Mouse (Mus musculus) embryo, embryonic 10.5 days (tissue): ENCODE results near the gene Smyd3.

Experiments used
- DNase-seq: peaks from one replicate; pipeline ENCODE4 v3.0.0-alpha.2; 2015; ENCODE audit warnings: low spot score

Smyd3 gene

DNA sequence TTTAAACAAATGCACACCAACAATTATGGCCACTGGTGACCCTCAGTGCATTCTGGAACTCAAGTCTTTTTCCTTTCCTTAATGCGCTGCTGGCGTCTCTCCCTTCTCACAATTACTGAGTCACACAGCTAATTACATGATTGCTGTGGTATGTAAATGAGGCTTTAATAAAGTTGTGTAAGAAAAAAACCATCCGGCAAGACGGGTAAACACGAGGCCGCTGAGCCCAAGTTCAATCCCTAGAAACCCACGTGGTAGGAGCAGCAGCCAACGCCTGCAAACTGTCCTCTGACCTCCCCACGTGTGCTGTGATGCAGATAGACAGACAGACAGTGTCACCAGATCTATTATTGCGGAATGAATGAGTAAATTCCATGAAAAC lies 58.9 kb downstream of the Smyd3 start:
- no peak for DNase-seq

- peak; percentile 61 for DNase-seq
Measured at GRCm38 (mm10) chr1:179458236-179458986, 59.4 kb downstream of the Smyd3 start.

DNA sequence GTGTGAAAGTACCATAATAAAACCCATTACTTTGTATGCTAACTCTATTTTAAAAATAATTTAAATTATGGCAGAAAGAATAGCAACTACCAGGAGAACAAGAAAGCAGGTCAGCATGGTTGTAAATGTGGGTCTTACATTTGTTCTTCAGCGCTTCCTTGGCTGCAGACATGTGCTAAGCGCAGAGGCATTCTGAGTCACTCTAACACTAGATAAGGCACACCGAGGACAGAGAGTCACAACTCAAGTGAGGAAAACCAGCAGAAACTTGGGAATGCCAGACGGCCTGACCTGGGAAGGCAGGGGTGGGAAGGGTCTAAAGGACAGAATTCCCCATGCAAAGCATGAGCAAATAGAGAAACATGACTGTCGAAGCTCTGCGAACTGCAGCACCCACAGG lies 63.2 kb downstream of the Smyd3 start:
- no peak for DNase-seq

GRCm38 (mm10) chr1:179451211-179451610 lies 66.6 kb downstream of the Smyd3 start:
- peak; percentile 63 for DNase-seq

DNA sequence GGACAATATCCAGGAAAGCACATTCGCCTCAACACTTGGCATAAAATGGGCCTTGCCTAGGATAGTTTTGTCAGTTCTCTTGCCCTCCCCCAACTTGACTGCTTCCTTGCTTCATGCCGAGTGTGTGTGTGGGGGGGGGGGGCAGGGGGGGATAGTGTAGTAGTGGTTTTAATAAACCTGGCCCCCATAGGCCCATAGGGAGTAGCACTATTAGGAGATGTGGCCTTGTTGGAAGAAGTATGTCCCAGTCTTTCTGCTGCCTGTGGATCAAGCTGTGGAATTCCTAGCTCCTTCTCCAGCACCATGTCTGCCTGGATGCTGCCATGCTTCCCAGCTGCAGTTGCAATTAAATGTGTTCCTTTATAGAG lies 71.0 kb downstream of the Smyd3 start:
- no peak for DNase-seq

GRCm38 (mm10) chr1:179446127-179446844 lies 71.6 kb downstream of the Smyd3 start:
- DNase-seq, result peak; percentile 80

- DNase-seq, result no peak
Measured at GRCm38 (mm10) chr1:179443835-179444234, 74.0 kb downstream of the Smyd3 start.

GRCm38 (mm10) chr1:179443423-179443822 lies 74.4 kb downstream of the Smyd3 start:
- DNase-seq, result no peak

DNA sequence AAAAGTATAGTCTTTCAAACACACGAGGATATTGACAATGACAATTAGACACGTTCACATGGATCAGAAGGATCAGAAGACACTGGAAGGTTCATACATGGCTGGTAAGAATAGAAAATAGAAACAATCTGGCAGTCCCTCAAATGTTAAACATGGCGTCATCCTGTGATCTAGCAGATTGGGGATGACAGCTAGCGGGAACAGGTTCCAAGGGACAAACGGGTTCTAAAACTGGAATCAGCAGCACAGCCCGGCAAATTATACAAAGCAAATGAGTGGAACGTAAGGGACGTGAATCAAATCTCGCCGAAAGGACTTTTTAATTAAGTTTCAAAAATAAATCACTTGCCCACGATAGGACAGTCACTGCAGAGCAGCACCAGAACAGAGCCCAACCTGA lies 81.2 kb downstream of the Smyd3 start:
- DNase-seq, result no peak

DNA sequence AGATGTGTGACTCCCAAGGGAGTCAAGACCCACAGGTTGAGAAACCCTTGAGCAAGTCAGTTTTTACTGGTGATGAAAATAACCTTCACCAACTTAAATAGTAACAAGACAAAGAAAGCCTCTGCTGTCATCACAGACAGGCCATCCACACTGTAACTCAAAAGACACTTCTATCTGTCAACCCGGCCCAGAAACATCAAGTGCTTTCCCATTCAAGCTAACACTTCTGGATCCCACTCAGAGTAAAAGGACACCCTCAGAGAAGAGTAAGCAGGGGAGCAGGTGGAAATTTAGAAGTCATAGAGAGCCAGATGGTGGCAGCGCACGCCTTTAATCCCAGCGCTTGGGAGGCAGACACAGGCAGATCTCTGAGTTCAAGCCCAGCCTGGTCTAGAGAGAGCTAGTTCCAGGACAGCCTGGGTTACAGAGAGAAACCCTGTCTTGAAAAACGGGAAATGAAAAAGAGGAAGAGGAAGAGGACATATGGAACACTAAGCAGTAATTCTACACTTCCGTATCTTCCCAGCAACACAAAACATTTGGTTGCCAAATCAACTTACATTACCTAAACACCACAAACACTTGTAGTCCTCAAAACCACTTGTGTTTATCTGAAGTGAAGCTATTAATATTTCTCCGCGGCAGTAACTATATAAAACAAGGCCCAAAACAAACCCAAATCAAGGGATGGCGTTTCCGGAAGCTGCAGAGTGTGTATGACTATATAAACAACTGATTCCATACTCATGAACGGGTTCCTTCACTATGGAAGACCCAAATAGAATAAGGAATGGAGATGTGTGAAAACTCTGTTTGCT lies 83.2 kb downstream of the Smyd3 start:
- DNase-seq, result no peak

DNA sequence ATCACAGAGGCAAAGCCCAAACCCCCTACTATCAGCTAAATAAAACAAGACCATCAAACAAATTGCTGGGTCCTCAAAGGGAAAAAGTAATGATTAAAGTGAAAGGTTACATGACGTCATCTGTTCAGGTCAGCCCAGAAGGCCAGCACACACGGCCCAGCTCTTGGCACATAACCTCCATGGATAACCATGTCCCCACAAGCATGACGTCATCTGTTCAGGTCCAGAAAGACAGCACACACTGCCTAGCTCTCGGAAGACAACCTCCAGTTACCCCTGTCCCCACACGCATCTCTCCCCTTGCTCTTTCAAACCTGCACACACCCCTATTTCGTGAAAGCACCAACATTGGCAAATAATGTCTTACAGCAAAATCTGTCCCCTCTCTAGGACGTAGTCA lies 84.0 kb downstream of the Smyd3 start:
- DNase-seq, result no peak

GRCm38 (mm10) chr1:179433355-179433754 lies 84.5 kb downstream of the Smyd3 start:
- DNase-seq, result no peak

- no peak for DNase-seq
Measured at GRCm38 (mm10) chr1:179430077-179430476, 87.8 kb downstream of the Smyd3 start.

DNA sequence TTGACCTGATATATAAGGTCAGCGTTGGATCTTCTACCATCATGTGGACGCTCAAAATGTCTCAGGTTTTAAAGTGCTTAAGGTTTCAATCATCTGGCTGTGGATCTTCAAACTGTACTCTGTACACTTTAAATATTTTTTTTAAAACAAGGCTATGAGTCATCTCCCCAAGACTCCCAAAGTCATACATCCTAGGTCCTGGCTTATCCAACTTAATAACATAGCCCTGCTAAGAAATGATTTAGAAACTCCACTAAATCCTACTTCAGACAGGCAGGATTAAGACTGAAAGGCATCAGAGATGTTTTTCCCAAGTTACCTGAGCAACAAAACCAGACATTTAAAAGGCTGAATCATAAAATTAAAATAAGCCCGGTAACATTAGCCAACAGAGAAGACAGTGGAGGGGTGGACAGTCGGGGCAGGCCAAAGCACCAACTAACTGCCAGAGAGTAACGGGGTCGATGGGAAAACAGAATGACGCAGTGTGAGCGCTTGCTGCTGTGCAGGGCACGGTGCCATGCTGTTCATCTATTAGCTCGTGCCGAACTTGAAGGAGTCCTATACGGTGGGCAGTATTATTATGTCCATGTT lies 92.9 kb downstream of the Smyd3 start:
- no peak for DNase-seq

DNA sequence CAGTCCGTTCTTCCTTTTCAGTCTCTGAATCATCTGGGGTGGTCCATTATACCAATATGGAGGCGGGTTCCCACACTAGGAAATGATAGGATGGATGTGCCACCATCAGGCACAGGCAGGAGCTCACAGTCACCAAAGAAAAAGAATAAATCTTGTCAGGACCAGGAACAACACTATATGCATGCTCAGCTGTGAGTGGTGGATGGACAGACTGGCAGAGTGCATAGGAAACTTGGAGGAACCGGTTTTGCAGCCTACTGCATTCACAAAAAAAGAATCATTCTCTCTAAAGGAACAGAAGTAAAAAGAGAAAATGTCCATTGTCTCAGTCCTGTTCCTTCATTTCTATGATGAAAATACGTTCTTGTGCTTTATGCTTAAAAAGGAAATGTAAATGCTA lies 98.8 kb downstream of the Smyd3 start:
- DNase-seq, result no peak

DNA sequence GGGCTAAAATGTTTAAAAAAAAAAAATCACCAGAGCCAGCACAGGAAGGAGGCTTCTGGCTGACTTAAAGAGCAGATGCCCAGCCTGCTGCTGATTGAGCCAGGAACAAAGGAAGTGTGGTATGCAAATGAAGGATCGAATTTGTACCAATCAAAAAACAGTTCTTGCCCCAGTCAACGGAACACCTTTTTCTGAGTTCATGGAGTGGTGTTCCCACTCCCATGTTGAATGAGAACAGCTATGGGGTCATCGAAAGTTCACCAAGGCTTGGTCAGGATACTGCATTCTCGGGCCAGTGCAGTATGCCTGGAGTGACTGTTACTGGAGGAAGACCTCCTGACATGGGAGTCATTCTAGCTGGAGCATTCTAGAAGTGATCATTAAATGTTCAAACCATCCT lies 109.8 kb downstream of the Smyd3 start:
- DNase-seq, result no peak

GRCm38 (mm10) chr1:179400835-179401234 lies 117.0 kb downstream of the Smyd3 start:
- DNase-seq, result no peak

DNA sequence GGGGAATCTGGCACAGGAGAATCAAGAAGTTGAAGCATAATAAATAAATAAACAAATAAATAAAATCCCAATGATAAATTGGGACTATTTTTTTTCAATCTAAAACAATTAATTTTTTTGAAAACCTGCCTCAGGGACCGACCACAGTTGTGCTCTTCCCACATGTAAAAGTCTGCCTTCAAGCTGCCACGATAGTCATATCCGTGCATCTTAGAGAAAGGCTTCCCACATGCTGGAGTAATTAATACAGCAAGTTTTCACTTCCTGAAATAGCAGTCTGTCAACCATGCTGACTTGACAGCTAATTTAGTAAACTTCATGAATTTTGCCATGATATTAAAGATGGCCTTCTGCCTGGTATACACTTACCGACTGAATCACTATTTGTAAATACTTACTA lies 119.2 kb downstream of the Smyd3 start:
- DNase-seq, result no peak

DNA sequence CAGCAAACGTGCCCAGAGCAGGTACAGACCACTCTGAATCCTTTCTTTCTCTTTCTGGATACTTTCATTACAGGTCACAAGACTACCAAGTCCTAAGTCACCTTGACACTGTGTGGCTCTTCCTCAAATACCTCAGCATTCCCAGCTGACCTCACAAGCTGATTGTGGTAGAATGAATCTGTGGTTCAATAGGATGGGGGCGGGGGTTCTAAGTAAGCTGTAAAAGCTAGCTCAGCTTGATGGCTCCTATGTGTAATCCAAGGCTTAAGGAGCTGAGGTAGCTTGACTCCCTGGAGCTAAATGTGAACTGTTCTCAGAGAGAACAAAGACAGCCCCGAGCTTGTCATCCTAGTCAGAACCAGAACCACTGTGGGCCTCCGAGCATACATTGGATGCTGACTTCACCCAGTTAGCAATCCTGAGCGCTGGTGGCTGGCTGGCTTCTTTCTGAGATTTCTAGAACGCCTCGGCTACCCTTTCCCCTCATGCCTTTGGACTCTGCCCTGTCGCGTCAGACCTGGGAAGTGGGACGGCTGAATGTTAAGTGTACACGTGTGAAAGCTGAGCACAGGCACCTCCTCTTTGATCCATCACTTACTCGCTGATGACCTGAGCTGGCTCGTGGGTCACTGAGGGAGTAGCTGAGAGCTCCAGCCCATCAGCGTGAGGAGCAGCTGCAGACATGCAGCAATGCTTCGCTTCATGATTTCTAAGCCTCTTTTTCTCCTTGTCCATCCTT lies 131.4 kb downstream of the Smyd3 start:
- peak; percentile 26 for DNase-seq

DNA sequence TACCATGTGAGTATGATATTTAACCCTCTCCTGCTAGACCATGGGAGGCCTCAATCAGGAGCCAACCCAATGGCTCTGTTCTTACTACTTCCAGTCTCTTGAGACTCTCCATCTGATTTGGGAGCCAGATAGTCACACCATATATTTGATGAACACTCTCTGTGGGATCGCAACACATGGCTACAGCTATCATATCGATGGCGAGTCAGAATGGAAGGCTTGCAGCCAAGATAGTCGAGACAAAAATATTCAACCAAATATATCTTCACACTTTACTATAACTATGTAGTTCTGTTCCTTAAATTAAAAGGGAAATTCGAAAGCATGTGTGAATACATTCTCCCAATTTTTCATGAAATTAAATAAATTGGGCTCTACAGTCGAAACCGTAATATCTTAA lies 132.2 kb downstream of the Smyd3 start:
- DNase-seq, result no peak

GRCm38 (mm10) chr1:179384296-179384695 lies 133.5 kb downstream of the Smyd3 start:
- DNase-seq, result no peak

DNA sequence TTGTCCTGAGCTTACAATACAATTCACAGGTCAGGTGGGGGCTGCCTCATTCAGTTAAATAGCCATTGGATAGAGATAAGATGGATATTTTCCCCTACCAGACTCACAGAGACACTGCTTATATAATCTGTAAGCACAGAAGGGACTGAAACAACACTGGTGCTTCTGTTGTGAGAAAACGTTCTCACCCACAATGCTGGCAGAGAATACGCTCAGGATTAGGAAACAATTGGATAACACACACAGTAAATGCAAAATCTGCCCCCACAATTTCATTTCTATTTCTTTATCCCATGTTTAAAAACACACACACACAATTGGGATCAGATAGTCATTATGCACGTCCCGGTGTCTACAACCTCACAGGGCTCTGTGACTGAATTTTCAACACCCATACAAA lies 139.7 kb downstream of the Smyd3 start:
- DNase-seq, result no peak
